In genomic region chr11:100145858-100146560, GRCm38 (mm10) we compare ENCODE assay signal across 8 mouse cellular contexts. TPM values are rescaled to one million over a fixed set of nuclear protein-coding genes. Genes with fewer than 3 reads are reported as not detected.
A peak's percentile ranks its signal among the peaks of the same experiment; 100 is the strongest.
DNase-seq lines count a peak whose midpoint lies in the region; ATAC-seq and TF ChIP-seq lines count a peak whose summit lies in the region.

No protein-coding gene starts in this region.

- peaks cover 14% of the 10 kb centered on the region for H3K27me3 ChIP-seq in heart, embryonic 11.5 days (ENCODE audit: control insufficient read depth, insufficient read depth, low read length)
- peaks cover 14% of the 10 kb centered on the region for H3K27me3 ChIP-seq in forebrain, postnatal 0 days (ENCODE audit: insufficient read depth, low read length)
- H3K27me3 ChIP-seq in limb, embryonic 13.5 days, result peaks cover 44% of the 10 kb centered on the region
- H3K27me3 ChIP-seq in myocyte (ENCODE audit: control insufficient read depth, insufficient read depth, insufficient read length), result no peaks in the 10 kb centered on the region

- TF ChIP-seq CTCF in forebrain, postnatal 0 days (IDR thresholded peaks at IDR 0.05; ENCODE audit: low read depth), result no peak

- H3K4me1 ChIP-seq in heart, embryonic 11.5 days (ENCODE audit: control insufficient read depth, insufficient read depth, low read length), result peaks cover 26% of the 10 kb centered on the region
- H3K4me1 ChIP-seq in forebrain, postnatal 0 days (ENCODE audit: insufficient read depth), result no peaks in the 10 kb centered on the region
- H3K4me1 ChIP-seq in limb, embryonic 13.5 days, result peaks cover 22% of the 10 kb centered on the region

- H3K9ac ChIP-seq in heart, embryonic 11.5 days (ENCODE audit: low read depth, low read length), result peak overlapping the region; percentile 64
- no peak overlapping the region for H3K9ac ChIP-seq in forebrain, postnatal 0 days
- H3K9ac ChIP-seq in limb, embryonic 13.5 days, result peak overlapping the region; percentile 39; the same call in 1 of the 2 replicates

- H3K27ac ChIP-seq in heart, embryonic 11.5 days (ENCODE audit: low read depth, low read length), result peak overlapping the region; percentile 54; the same call in 1 of the 2 replicates
- no peak overlapping the region for H3K27ac ChIP-seq in forebrain, postnatal 0 days (ENCODE audit: low read depth, low read length)
- H3K27ac ChIP-seq in limb, embryonic 13.5 days, result no peak overlapping the region

- no peaks in the 10 kb centered on the region for H3K36me3 ChIP-seq in heart, embryonic 11.5 days (ENCODE audit: control insufficient read depth, insufficient read depth, low read length)
- H3K36me3 ChIP-seq in forebrain, postnatal 0 days (ENCODE audit: insufficient read depth), result no peaks in the 10 kb centered on the region
- H3K36me3 ChIP-seq in limb, embryonic 13.5 days, result no peaks in the 10 kb centered on the region
- no peaks in the 10 kb centered on the region for H3K36me3 ChIP-seq in myocyte (ENCODE audit: control insufficient read depth, insufficient read depth)

- peak overlapping the region; percentile 44 for H3K4me3 ChIP-seq in heart, embryonic 11.5 days (ENCODE audit: low read depth, low read length)
- H3K4me3 ChIP-seq in forebrain, postnatal 0 days (ENCODE audit: low read depth, low read length), result peak overlapping the region; percentile 14; the same call in 1 of the 2 replicates
- peak overlapping the region; percentile 34 for H3K4me3 ChIP-seq in limb, embryonic 13.5 days
- H3K4me3 ChIP-seq in myocyte, result no peak overlapping the region

- no peak for TF ChIP-seq POLR2A in myocyte (IDR thresholded peaks at IDR 0.05; ENCODE audit: insufficient read length, low read depth)

- no peak for DNase-seq in heart, adult 18-20 months
- DNase-seq in forebrain, postnatal 0 days, result no peak
- DNase-seq in frontal cortex, adult 2 months (ENCODE audit: extremely low spot score in 1 of 2, low spot score in 1 of 2), result no peak
- DNase-seq in embryo, embryonic 10.5 days (ENCODE audit: low spot score), result no peak
- DNase-seq in Muller cell, postnatal 12 days (ENCODE audit: inconsistent ontology term), result no peak

- peak overlapping the region; percentile 78 for H3K4me2 ChIP-seq in heart, embryonic 11.5 days
- H3K4me2 ChIP-seq in forebrain, postnatal 0 days (ENCODE audit: low read depth), result peak overlapping the region; percentile 38
- H3K4me2 ChIP-seq in limb, embryonic 13.5 days (replicated peaks), result peak overlapping the region; percentile 63
- H3K4me2 ChIP-seq in myocyte (ENCODE audit: low read depth), result peak overlapping the region; percentile 14

- ATAC-seq in heart, embryonic 11.5 days (replicated peaks; ENCODE audit: insufficient number of reproducible peaks, low FRiP score, low TSS enrichment), result peak; percentile 44; the same call in 1 of the 2 replicates
- ATAC-seq in forebrain, postnatal 0 days, result no peak
- no peak for ATAC-seq in limb, embryonic 13.5 days (ENCODE audit: low FRiP score, low read depth)

- no peaks in the 10 kb centered on the region for H3K9me3 ChIP-seq in heart, embryonic 11.5 days (replicated peaks; ENCODE audit: control insufficient read depth, low read length)
- H3K9me3 ChIP-seq in forebrain, postnatal 0 days (ENCODE audit: low read length), result no peaks in the 10 kb centered on the region
- no peaks in the 10 kb centered on the region for H3K9me3 ChIP-seq in limb, embryonic 13.5 days

- H3K79me2 ChIP-seq in myocyte (ENCODE audit: control insufficient read depth, insufficient read depth), result no peaks in the 10 kb centered on the region

- no peak overlapping the region for H3ac ChIP-seq in myocyte (ENCODE audit: control insufficient read depth, insufficient read length)

- 2% methylated on average over 13 of the region's 13 CpGs for WGBS in heart, embryonic 11.5 days (ENCODE audit: insufficient replicate concordance)
- WGBS in forebrain, postnatal 0 days, result 3% methylated on average over 13 of the region's 13 CpGs
- 3% methylated on average over 13 of the region's 13 CpGs for WGBS in limb, embryonic 13.5 days

TF ChIP-seq in myocyte, 11 proteins besides CTCF, POLR2A, EP300 and RAD21:
- TF ChIP-seq SRF (IDR thresholded peaks at IDR 0.05; ENCODE audit: control insufficient read depth, insufficient read length, low read depth) (no peak), POLR2AphosphoS2 (IDR thresholded peaks at IDR 0.05; ENCODE audit: insufficient read length, low read depth) (no peak), MYOD1 (IDR thresholded peaks at IDR 0.05; ENCODE audit: control insufficient read depth in 1 of 3, insufficient read length in 2 of 3, low read depth in 2 of 3) (no peak), CEBPB (IDR thresholded peaks at IDR 0.05; ENCODE audit: insufficient read depth, poor library complexity, severe bottlenecking) (no peak), REST (IDR thresholded peaks at IDR 0.05; ENCODE audit: insufficient read depth, insufficient read length) (no peak), MAX (IDR thresholded peaks at IDR 0.05; ENCODE audit: low read depth) (no peak)

RNA-seq across cellular contexts. Expression of gene Krt19, which starts 2.5 kb away (rescaled TPM):
- 48.4 and 69.2 TPM in 2 replicates for polyA plus RNA-seq in heart, embryonic 11.5 days (2014; fragmentation: Nextera tagmentation; extraction: Ambion mirVana)
- 1 to 10 TPM; 4.0 to 9.1 TPM for total RNA-seq in heart, adult 18-20 months (2021)
- total RNA-seq in forebrain, postnatal 0 days (2014; rRNA removed), result 5.8 and 6.5 TPM in 2 replicates
- 3.8 and 7.0 TPM in 2 replicates for polyA plus RNA-seq in forebrain, postnatal 0 days (2015; fragmentation: Nextera tagmentation; extraction: Ambion mirVana)
- polyA plus RNA-seq in limb, embryonic 13.5 days (2015; fragmentation: Nextera tagmentation; extraction: Ambion mirVana), result 18.6 and 21.8 TPM in 2 replicates
- polyA plus RNA-seq in myocyte (2012; fragmentation: generic; extraction: Trizol), result 0.85 TPM
- polyA plus RNA-seq in frontal cortex, adult 2 months (2012; rRNA removed), result 1.6 and 3.7 TPM in 2 replicates

RNA-seq across cellular contexts. Expression of gene Krt15, which starts 10.3 kb away (rescaled TPM):
- 0.17 and 0.24 TPM in 2 replicates for polyA plus RNA-seq in heart, embryonic 11.5 days (2014; fragmentation: Nextera tagmentation; extraction: Ambion mirVana)
- total RNA-seq in heart, adult 18-20 months (2021), result 1 to 10 TPM in 1 of 2 experiments, not detected in 1; 1.4 TPM
- not detected in 2 replicates for total RNA-seq in forebrain, postnatal 0 days (2014; rRNA removed)
- 0.17 and 0.47 TPM in 2 replicates for polyA plus RNA-seq in forebrain, postnatal 0 days (2015; fragmentation: Nextera tagmentation; extraction: Ambion mirVana)
- polyA plus RNA-seq in limb, embryonic 13.5 days (2015; fragmentation: Nextera tagmentation; extraction: Ambion mirVana), result 151 and 172 TPM in 2 replicates
- polyA plus RNA-seq in myocyte (2012; fragmentation: generic; extraction: Trizol), result 0.02 TPM
- not detected in 2 replicates for polyA plus RNA-seq in frontal cortex, adult 2 months (2012; rRNA removed)

RNA-seq across cellular contexts. Expression of gene Krt13, which starts 24.6 kb away (rescaled TPM):
- not detected in 2 replicates for polyA plus RNA-seq in heart, embryonic 11.5 days (2014; fragmentation: Nextera tagmentation; extraction: Ambion mirVana)
- total RNA-seq in heart, adult 18-20 months (2021), result not detected
- not detected in 2 replicates for total RNA-seq in forebrain, postnatal 0 days (2014; rRNA removed)
- polyA plus RNA-seq in forebrain, postnatal 0 days (2015; fragmentation: Nextera tagmentation; extraction: Ambion mirVana), result 0.31 TPM in 1 of 2 replicates, not detected in the other
- not detected in 2 replicates for polyA plus RNA-seq in limb, embryonic 13.5 days (2015; fragmentation: Nextera tagmentation; extraction: Ambion mirVana)
- 2.9 TPM for polyA plus RNA-seq in myocyte (2012; fragmentation: generic; extraction: Trizol)
- polyA plus RNA-seq in frontal cortex, adult 2 months (2012; rRNA removed), result not detected in 2 replicates

RNA-seq across cellular contexts. Expression of gene Krt36, which starts 40.6 kb away (rescaled TPM):
- not detected in 2 replicates for polyA plus RNA-seq in heart, embryonic 11.5 days (2014; fragmentation: Nextera tagmentation; extraction: Ambion mirVana)
- total RNA-seq in heart, adult 18-20 months (2021), result not detected
- not detected in 2 replicates for total RNA-seq in forebrain, postnatal 0 days (2014; rRNA removed)
- not detected in 2 replicates for polyA plus RNA-seq in forebrain, postnatal 0 days (2015; fragmentation: Nextera tagmentation; extraction: Ambion mirVana)
- 0.14 TPM in 1 of 2 replicates, not detected in the other for polyA plus RNA-seq in limb, embryonic 13.5 days (2015; fragmentation: Nextera tagmentation; extraction: Ambion mirVana)
- not detected for polyA plus RNA-seq in myocyte (2012; fragmentation: generic; extraction: Trizol)
- polyA plus RNA-seq in frontal cortex, adult 2 months (2012; rRNA removed), result not detected in 2 replicates

RNA-seq across cellular contexts. Expression of gene Krt9, which starts 47.0 kb away (rescaled TPM):
- polyA plus RNA-seq in heart, embryonic 11.5 days (2014; fragmentation: Nextera tagmentation; extraction: Ambion mirVana), result not detected in 2 replicates
- total RNA-seq in heart, adult 18-20 months (2021), result not detected
- total RNA-seq in forebrain, postnatal 0 days (2014; rRNA removed), result not detected in 2 replicates
- polyA plus RNA-seq in forebrain, postnatal 0 days (2015; fragmentation: Nextera tagmentation; extraction: Ambion mirVana), result 0.06 TPM in 1 of 2 replicates, not detected in the other
- polyA plus RNA-seq in limb, embryonic 13.5 days (2015; fragmentation: Nextera tagmentation; extraction: Ambion mirVana), result not detected in 2 replicates
- not detected for polyA plus RNA-seq in myocyte (2012; fragmentation: generic; extraction: Trizol)
- 8.3 and 9.4 TPM in 2 replicates for polyA plus RNA-seq in frontal cortex, adult 2 months (2012; rRNA removed)

Comparison
In these comparisons a context has a peak if more than half of its experiments do, and no peak if none do; other contexts are left out.
1. H3K4me2 ChIP-seq: peak in every context shown above with its lines; median percentile 78 in heart, embryonic 11.5 days; 63 in limb, embryonic 13.5 days; 38 in forebrain, postnatal 0 days; 14 in myocyte.
2. RNA of gene Krt15, which starts 10.3 kb away (polyA plus RNA-seq): 151 to 172 TPM in limb, embryonic 13.5 days; 0.17 to 0.24 TPM in heart, embryonic 11.5 days, 0.17 to 0.47 TPM in forebrain, postnatal 0 days, not detected in frontal cortex, adult 2 months and 0.02 TPM in myocyte (single experiment); every median in the first group is over 100 times any median in the second.